Mouse (Mus musculus): ENCODE measurements around the gene Anxa9. TPM values are rescaled to one million over a fixed set of nuclear protein-coding genes. Genes with fewer than 3 reads are reported as not detected.

Gene Anxa9
- polyA plus RNA-seq, 1 experiment from 2014 or later, result 1.5 TPM

Other genes with a start within 250 kb of the Anxa9 start
- 13.4 and 13.7 TPM in 2 replicates for gene Pip5k1a, start 200.2 kb downstream of the Anxa9 start, polyA plus RNA-seq (2014; fragmentation: Nextera tagmentation; extraction: Ambion mirVana)
- 249 and 274 TPM in 2 replicates for gene Vps72, start 196.2 kb downstream of the Anxa9 start, polyA plus RNA-seq (2014; fragmentation: Nextera tagmentation; extraction: Ambion mirVana)
- 0.37 and 0.75 TPM in 2 replicates for gene Tmod4, start 182.7 kb downstream of the Anxa9 start, polyA plus RNA-seq (2014; fragmentation: Nextera tagmentation; extraction: Ambion mirVana)
- gene Scnm1, start 173.2 kb downstream of the Anxa9 start, polyA plus RNA-seq (2014; fragmentation: Nextera tagmentation; extraction: Ambion mirVana), result 77.4 and 88.0 TPM in 2 replicates
- 11.7 and 12.4 TPM in 2 replicates for gene Lysmd1, start 173.1 kb downstream of the Anxa9 start, polyA plus RNA-seq (2014; fragmentation: Nextera tagmentation; extraction: Ambion mirVana)
- gene Tnfaip8l2, start 164.8 kb downstream of the Anxa9 start, polyA plus RNA-seq (2014; fragmentation: Nextera tagmentation; extraction: Ambion mirVana), result 1.3 and 1.9 TPM in 2 replicates
- gene Sema6c, start 146.7 kb downstream of the Anxa9 start, polyA plus RNA-seq (2014; fragmentation: Nextera tagmentation; extraction: Ambion mirVana), result 17.6 and 19.9 TPM in 2 replicates
- gene Gabpb2, start 89.3 kb downstream of the Anxa9 start, polyA plus RNA-seq (2014; fragmentation: Nextera tagmentation; extraction: Ambion mirVana), result 8.9 and 10.8 TPM in 2 replicates
- 120 and 124 TPM in 2 replicates for gene Cdc42se1, start 78.4 kb downstream of the Anxa9 start, polyA plus RNA-seq (2014; fragmentation: Nextera tagmentation; extraction: Ambion mirVana)
- gene Mllt11, start 75.0 kb downstream of the Anxa9 start, polyA plus RNA-seq (2014; fragmentation: Nextera tagmentation; extraction: Ambion mirVana), result 75.2 and 89.8 TPM in 2 replicates
- 0.17 and 0.21 TPM in 2 replicates for gene Gm128, start 65.6 kb downstream of the Anxa9 start, polyA plus RNA-seq (2014; fragmentation: Nextera tagmentation; extraction: Ambion mirVana)
- gene Bnipl, start 56.0 kb downstream of the Anxa9 start, polyA plus RNA-seq (2014; fragmentation: Nextera tagmentation; extraction: Ambion mirVana), result 0.39 and 0.72 TPM in 2 replicates
- gene Mindy1, start 25.8 kb downstream of the Anxa9 start, polyA plus RNA-seq (2014; fragmentation: Nextera tagmentation; extraction: Ambion mirVana), result 34.2 and 35.4 TPM in 2 replicates
- gene Prune1, start 25.1 kb downstream of the Anxa9 start, polyA plus RNA-seq (2014; fragmentation: Nextera tagmentation; extraction: Ambion mirVana), result 26.4 and 28.5 TPM in 2 replicates
- gene Cers2, start 7.6 kb upstream of the Anxa9 start, polyA plus RNA-seq (2014; fragmentation: Nextera tagmentation; extraction: Ambion mirVana), result 111 and 122 TPM in 2 replicates
- gene Setdb1, start 50.0 kb upstream of the Anxa9 start, polyA plus RNA-seq (2014; fragmentation: Nextera tagmentation; extraction: Ambion mirVana), result 74.9 and 76.7 TPM in 2 replicates
- not detected in 2 replicates for gene 4930558C23Rik, start 95.7 kb upstream of the Anxa9 start, polyA plus RNA-seq (2014; fragmentation: Nextera tagmentation; extraction: Ambion mirVana)
- 26.7 and 27.8 TPM in 2 replicates for gene Arnt, start 127.2 kb upstream of the Anxa9 start, polyA plus RNA-seq (2014; fragmentation: Nextera tagmentation; extraction: Ambion mirVana)
- 5.0 and 5.6 TPM in 2 replicates for gene Ctsk, start 192.1 kb upstream of the Anxa9 start, polyA plus RNA-seq (2014; fragmentation: Nextera tagmentation; extraction: Ambion mirVana)
- 4.9 and 6.9 TPM in 2 replicates for gene Ctss, start 219.6 kb upstream of the Anxa9 start, polyA plus RNA-seq (2014; fragmentation: Nextera tagmentation; extraction: Ambion mirVana)